Mouse (Mus musculus): ENCODE measurements at regions not wholly inside any gene's neighbourhood (a gene's known extent, or its start where the extent isn't known, plus 50 kb on each side); places are given as distances from the start of the nearest gene placed in this dataset.

DNA sequence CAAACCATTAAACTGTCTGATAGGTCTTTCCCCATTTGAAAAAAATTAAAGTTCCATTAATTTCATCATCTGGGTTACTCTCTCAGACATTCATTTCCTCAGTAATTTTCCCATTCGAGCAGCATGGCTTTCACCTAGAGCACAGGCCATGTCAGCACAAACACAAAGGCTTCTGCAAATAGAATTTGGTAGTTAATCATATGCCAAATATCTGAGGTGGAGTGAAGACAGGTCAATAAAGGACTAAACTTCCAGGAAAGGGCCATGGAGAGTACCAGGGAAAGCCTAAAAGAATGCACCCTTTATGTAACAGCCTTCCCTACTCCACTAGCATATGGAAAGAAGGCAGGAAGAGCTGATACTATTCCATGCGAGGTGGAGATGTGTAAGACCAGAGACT, 150.3 kb upstream of the Gimd1 start:
- no peak for DNase-seq (ENCODE audit: low spot score)

DNA sequence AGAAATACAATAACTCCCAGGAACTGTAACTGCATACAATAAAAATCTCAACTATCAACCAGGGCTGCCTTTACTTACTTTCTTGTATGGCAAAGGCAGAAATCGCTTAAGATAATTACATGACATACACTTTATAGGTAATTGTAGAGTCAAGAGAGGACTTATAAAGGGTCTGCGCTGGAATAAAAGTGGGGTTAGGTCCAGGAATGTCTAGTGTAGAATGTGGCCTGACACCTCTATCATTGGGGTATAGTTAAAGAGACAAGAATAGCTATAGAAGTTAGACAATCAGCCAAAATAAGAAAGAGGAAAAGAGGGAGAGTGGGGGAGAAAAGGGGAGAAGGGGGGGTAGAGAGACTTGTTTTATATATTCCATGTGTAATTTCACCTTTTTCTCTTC, 144.8 kb upstream of the Gimd1 start:
- DNase-seq (ENCODE audit: low spot score) = no peak

DNA sequence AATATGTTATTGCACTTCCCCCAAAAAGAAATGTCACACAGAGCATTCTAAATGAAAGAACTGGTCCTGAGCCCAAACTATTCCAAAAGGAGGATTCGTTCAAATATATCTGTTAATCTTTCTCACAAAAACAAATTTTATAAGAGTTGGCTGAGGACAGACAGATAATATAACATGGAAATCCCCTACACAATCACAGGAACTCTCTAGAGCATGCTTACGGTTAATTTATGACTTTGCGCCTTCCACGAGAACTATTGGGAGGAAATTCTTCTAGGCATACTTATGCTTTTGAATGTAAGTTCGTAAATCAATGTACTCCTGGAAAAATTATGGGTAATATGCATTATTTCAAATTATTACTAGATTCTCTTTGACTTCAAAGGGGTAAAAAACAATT, 144.1 kb upstream of the Gimd1 start:
- DNase-seq (ENCODE audit: low spot score) = no peak

DNA sequence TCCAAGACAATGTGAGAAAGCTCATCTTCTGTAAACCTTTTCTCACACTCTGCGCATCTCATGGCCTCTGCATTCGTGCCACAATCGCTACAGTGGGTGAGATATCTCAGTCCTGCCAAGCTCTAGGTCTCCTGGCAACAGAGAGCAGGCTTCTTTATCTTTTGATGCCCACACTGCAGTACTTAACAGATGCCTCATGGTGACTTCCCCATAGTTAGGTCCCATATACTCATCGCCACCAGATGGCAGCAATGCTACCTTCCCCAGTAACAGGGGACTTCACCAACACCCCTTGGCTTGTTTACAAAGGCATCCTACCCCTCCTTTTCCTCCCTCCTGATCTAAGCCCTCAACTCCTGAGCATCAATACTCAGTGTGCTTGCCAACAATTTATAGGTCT, 123.5 kb upstream of the Gimd1 start:
- peak; percentile 34 for DNase-seq (ENCODE audit: low spot score)

DNA sequence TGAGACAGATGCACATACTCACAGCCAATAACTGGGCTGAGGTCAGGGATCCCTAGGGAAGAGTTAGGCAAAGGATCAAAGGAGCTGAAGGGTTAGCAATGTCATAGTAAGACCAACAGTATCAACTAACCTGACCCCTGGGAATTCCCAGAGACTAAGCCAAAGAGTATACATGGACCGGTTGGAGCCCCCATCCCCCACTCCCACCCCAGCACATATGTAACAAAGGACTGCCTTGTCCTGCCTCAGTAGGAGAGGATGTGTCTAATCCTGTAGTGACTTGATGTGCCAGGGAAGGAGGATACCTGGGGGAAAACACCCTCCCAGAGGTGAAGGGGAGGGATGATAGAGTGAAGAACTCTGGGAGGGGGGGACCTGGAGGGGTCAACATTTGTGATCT, 119.4 kb upstream of the Gimd1 start:
- DNase-seq (ENCODE audit: low spot score) = no peak

DNA sequence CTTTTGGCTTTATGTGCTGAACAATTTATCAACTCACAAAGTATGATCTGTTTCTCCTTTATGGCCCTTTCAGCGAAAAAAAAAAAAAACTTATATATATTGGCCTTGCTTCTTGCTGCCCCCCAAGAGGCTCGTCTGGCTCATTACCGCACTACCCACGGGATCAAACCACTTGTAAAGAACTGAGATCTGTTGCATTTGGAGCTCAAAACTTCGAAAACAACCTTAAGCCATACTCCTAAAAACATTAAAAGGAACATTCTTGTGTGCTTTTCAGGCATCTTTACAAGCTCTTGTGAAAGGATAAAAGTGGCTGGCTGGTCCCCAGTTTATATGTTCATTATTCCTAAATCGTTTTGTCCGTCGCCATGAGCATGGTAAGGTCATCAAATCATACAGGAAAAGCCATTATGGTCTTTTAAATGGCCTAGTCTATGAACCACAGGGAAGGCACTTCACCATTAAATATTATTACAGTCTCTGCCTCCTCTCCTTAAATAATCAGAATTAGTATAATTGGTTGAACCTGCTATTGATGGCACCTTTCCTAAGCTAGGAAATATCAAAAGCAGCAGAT, 117.0 kb upstream of the Gimd1 start:
- DNase-seq (ENCODE audit: low spot score) = no peak

DNA sequence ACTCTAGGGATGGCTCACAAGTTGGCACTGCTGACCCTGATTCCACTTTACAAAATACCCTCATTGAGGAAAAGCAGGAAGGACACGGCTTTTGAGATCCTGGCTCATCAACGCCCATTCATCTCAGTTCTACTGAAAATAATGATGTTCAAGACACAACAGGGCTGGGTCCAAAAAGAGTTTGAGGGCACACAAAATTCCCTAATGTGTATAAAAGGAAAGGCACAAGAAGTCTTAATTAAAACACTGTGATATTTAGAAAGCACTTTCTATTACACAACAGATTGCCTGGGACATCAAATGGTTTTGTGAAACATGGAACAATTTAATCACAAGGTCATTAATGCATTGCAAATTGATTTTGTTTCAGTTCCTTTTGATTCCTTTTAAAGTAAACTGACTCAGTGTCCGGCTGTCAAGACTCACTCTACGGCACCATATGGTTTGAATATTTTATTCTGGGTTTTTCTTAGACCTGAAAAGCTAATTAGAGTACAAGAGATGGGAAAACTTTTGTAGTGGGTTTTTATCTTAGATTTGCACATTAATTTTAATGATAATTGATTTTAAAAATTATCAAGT, 96.2 kb upstream of the Gimd1 start:
- DNase-seq (ENCODE audit: low spot score) = no peak

DNA sequence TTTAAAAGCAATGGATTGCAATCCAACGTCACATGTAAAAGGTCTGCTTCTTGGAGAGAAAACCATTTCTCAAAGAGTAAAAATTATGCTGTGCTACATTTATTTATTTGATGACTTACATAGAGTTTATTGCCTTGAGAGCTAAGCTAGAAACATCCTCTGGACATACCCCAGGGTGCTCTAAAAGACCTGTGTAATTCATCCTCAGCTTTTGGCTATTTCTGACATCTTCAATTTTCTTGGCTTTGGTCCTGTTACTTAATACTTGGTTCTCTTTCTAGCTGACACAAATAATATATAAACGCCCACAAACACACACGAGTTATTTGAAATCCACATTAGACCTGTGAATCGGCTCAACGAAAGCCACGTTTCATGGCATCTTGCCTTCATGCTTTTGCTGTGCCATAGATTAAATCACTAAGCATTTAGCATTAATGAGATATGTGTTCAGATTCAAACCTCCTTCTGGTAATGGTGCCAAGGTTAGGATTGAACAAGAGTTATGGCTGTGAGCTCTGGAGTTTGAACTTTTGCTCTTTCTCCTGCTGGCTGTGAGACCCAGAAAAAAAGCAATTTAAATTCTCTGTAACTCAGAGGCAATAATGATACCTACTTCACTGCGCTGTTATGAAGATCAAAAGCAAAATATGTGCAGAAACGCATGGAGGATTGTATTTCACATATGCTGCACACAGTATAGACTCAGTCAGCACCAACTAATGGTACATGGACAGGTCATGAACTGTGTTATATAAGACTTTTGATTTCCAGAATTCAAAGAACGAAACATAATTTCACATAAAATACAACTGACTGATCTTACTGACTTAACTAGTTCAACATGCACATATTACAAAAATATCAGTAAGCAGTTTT, 89.6 kb upstream of the Gimd1 start:
- no peak for DNase-seq (ENCODE audit: low spot score)

DNA sequence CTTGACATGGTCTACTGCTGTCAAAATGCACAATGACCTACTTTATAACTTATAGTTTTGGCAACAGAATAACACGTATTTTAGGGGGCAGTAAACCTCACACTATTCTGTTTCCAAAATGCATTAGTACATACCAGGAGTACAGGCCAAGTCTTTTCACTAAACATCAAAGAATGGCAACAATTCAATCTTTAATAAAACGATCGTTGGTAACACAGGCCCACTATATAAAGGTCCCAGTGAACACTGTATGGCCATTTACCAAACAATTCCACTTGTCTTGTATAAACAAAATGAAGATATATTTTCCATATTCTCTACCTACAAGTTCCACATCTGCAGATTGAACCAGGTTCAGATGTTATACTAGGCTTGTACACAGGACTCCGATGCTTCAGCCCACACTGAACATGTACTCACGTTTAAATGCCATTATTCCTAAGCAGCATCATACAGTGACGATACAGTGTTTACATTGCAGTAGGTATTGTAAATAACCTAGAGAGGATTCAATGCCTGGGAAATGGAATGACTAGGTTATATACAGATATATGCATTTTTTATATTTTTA, 78.3 kb upstream of the Gimd1 start:
- no peak for DNase-seq (ENCODE audit: low spot score)

DNA sequence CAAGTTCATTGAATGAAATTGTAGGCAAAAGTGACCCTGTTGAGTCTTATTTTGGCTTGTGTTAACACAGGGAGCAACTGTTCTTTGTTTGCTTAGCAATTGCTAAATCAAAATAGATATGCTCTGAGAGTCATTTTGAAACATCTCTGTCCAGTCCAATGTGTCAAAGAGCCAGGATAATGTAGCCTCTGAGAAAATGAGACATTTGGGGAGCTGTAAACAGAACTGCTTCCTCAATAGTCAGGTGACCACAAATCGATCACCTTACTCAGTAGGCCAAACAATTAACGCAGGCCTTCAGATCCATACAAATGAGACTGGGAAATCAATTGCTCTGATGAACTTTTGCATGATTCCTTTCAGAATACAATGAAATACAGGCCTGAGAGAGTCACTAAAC, 63.9 kb upstream of the Gimd1 start:
- no peak for DNase-seq (ENCODE audit: low spot score)

DNA sequence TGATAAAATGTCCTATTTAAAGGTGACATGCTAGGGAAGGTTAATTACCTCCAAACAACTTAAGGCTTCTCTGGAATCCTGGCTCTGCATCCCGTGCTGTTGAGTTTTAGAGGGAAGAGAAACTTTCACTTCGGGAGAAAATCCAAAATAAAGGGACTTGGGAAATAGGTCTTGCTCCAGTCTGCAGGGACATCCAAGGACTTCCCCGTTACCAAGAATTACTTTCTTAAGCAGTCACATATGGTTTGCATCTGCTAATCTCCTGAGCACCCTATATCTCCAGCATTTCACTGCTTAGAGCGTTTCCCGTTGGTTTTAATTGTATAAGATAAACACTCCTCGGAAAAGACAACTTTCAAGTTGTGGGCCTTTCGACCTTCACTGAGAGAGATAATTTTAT, 63.3 kb upstream of the Gimd1 start:
- DNase-seq (ENCODE audit: low spot score) = no peak

Measured in ovary, postnatal 36 days (tissue).